Mouse (Mus musculus) hindbrain, postnatal 0 days (tissue): ENCODE data around the gene Marc2. TPM values are rescaled to one million over a fixed set of nuclear protein-coding genes. Genes with fewer than 3 reads are reported as not detected.

Experiments used
- ATAC-seq: fragments of 200-750 bp; cut with Nextera tagmentation; 2 replicates; pipeline ENCODE4 v1.8.0; 2017; ENCODE audit warnings: mild to moderate bottlenecking, moderate TSS enrichment, moderate library complexity
- DNase-seq: peaks from one replicate; pipeline ENCODE4 v3.0.0-alpha.2; 2015; ENCODE audit warnings: low spot score
- H3K27ac ChIP-seq: fragments of 300-500 bp; sonication (generic); 2 replicates; pipeline ENCODE4 v1.5.1; 2014; ENCODE audit warnings: mild to moderate bottlenecking
- H3K27me3 ChIP-seq: fragments of 300-500 bp; sonication (generic); 2 replicates; pipeline ENCODE4 v1.6.1; 2014; ENCODE audit warnings: low read length, mixed read lengths; ENCODE audit not compliant: insufficient read depth
- H3K36me3 ChIP-seq: fragments of 300-500 bp; sonication (generic); 2 replicates; pipeline ENCODE4 v1.6.1; 2014; ENCODE audit warnings: low read length, mixed read lengths; ENCODE audit not compliant: insufficient read depth
- H3K4me1 ChIP-seq: fragments of 300-500 bp; sonication (generic); 2 replicates; pipeline ENCODE4 v1.6.1; 2014; ENCODE audit warnings: antibody characterized with exemption, low read length, mixed read lengths; ENCODE audit not compliant: insufficient read depth
- H3K4me2 ChIP-seq: fragments of 300-500 bp; sonication (generic); 2 replicates; pipeline ENCODE4 v1.6.1; 2014; ENCODE audit warnings: low read depth, mild to moderate bottlenecking, low read length, moderate library complexity, mixed read lengths
- H3K4me3 ChIP-seq: fragments of 300-500 bp; sonication (generic); 2 replicates; pipeline ENCODE4 v1.5.1; 2014; ENCODE audit warnings: low read length
- H3K9ac ChIP-seq: fragments of 300-500 bp; sonication (generic); replicated peaks from 2 replicates; pipeline ENCODE4 v1.6.1; 2014; ENCODE audit warnings: mild to moderate bottlenecking, low read length, moderate library complexity, mixed read lengths
- H3K9me3 ChIP-seq: fragments of 300-500 bp; sonication (generic); 2 replicates; pipeline ENCODE4 v1.6.1; 2016; ENCODE audit warnings: low read length, mixed read lengths
- CTCF ChIP-seq: IDR thresholded peaks from 2 replicates; pipeline ENCODE4 v1.5.1; 2016; ENCODE audit warnings: antibody characterized with exemption, control low read depth, low read depth
- WGBS: fragments of 180-500 bp; shearing (Covaris S2); extraction: QIAGEN DNeasy Blood & Tissue Kit; methylation state at CpG from one replicate; pipeline ENCODE4 v1.1.7; 2014; 5-methylcytosine and 5-hydroxymethylcytosine counted together
- polyA plus RNA-seq: library from polyadenylated mRNA; unstranded; fragments of >200 nt; fragmentation: Nextera tagmentation; extraction: Ambion mirVana; gene quantifications from 2 replicates; pipeline ENCODE4 v1.2.1, GENCODE M21; 2015
- total RNA-seq: library from RNA; depleted of rRNA; stranded (reverse); fragments of >200 nt; gene quantifications from 2 replicates; pipeline ENCODE4 v1.2.3, GENCODE M21; 2014

Gene Marc2
- total and polyA plus RNA-seq, 2 experiments from 2014 or later = 56.6 to 151 TPM

DNA sequence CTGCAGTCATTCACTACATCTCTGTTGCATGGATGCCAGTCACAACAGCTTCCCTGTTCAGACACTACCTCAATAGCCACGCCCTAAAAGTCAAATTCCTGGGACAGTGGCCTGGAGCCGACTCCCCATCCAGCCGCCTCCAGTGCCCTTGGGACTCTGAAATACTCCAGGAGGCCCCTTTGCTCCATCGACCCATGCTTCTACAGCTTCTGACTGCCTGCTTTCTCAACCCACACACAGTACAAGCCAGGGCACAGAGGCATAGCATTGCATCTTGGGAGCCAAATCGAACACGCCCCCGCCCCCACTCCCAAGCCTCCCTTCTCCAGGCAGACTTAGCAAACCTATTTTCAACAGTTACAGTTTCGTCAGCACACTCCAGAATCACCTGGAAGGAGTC is 16.4 kb downstream of the Marc2 start:
- 87% methylated on average over 8 of the region's 8 CpGs for WGBS
- no peak for TF ChIP-seq CTCF
- Histone ChIP-seq H3K9ac (no peak overlapping the region), H3K27ac (no peak overlapping the region), H3K4me1 (0 out of 2 replicates have a peak, but pooled peaks cover under 1% of the 10 kb centered on the region), H3K4me3 (no peak overlapping the region), H3K4me2 (no peak overlapping the region), H3K27me3 (no peaks in the 10 kb centered on the region), H3K36me3 (peaks cover 23% of the 10 kb centered on the region; the same call in 1 of the 2 replicates), H3K9me3 (no peaks in the 10 kb centered on the region)
- ATAC-seq = no peak
- DNase-seq = no peak

- H3K36me3 ChIP-seq = peaks cover 9% of the 10 kb centered on the region; the same call in 1 of the 2 replicates
These were observed 19.0 kb downstream of the Marc2 start for GRCm38 (mm10) chr1:184827175-184827701.

DNA sequence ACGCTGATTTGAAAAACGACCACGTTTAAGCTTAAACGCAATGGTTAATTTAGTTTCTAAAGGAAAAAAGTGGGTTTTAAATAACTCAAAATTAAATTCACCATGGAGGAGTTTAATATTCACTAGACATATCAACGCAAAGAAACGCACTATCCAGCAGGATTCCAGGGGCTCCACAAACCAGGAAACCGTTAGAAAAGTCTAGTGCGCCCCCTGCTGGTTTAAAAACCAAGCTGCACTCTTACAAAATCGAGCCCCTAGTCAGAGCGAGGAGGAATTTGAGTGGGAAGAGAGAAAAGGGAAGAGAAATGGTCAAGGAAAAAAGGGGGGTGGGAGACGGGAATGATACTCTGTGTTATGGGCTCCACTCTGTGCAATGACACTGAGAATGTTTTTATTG is 21.2 kb downstream of the Marc2 start:
- Histone ChIP-seq H3K27ac (no peak overlapping the region), H3K9me3 (no peaks in the 10 kb centered on the region), H3K4me1 (peaks cover 5% of the 10 kb centered on the region; the same call in 1 of the 2 replicates), H3K4me2 (peak overlapping the region; percentile 42), H3K4me3 (no peak overlapping the region), H3K9ac (no peak overlapping the region), H3K27me3 (no peaks in the 10 kb centered on the region), H3K36me3 (no peaks in the 10 kb centered on the region)
- peak; percentile 78 for TF ChIP-seq CTCF
- 23% methylated on average over 11 of the region's 11 CpGs for WGBS
- DNase-seq = peak; percentile 85
- no peak for ATAC-seq

More at GRCm38 (mm10) chr1:184827175-184827701, 19.0 kb downstream of the Marc2 start:
- H3K27ac ChIP-seq = no peak overlapping the region
- no peak for TF ChIP-seq CTCF
- ATAC-seq = 0 out of 2 replicates have a peak, but pooled peaks have one; percentile 12
- 0 out of 2 replicates have a peak overlapping the region, but pooled peaks have one; percentile 6 for H3K4me3 ChIP-seq
- peaks cover 5% of the 10 kb centered on the region; the same call in 1 of the 2 replicates for H3K4me1 ChIP-seq
- DNase-seq = peak; percentile 49
- no peaks in the 10 kb centered on the region for H3K27me3 ChIP-seq
- H3K9me3 ChIP-seq = no peaks in the 10 kb centered on the region
- H3K4me2 ChIP-seq = peak overlapping the region; percentile 43
- no peak overlapping the region for H3K9ac ChIP-seq
- WGBS = 24% methylated on average over 23 of the region's 23 CpGs

DNA sequence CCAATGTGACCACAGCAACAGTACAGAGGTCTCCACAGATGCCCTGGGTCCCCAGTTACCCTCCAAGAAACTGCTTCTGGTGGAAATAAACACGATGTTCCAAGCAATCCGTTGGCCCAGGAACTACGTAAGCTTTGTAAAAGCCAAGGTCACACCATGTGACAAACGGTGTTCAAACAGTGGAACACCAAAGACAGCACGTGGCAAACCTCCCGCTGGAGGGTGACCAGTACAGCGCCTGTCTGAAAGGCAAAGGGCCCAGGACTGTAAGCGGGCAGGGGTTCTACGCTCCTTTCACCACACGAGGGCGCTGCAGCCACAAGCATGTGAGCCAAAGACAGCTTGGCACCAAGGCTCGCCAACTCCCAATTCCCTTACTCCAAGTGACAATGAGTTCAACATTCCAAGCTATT is 21.8 kb downstream of the Marc2 start:
- Histone ChIP-seq H3K36me3 (no peaks in the 10 kb centered on the region), H3K4me1 (peaks cover 5% of the 10 kb centered on the region; the same call in 1 of the 2 replicates), H3K27ac (no peak overlapping the region), H3K27me3 (no peaks in the 10 kb centered on the region), H3K4me3 (no peak overlapping the region), H3K9me3 (no peaks in the 10 kb centered on the region), H3K9ac (no peak overlapping the region), H3K4me2 (peak overlapping the region; percentile 42)
- TF ChIP-seq CTCF = peak; percentile 98
- ATAC-seq (peak; percentile 87), DNase-seq (peak; percentile 96)
- WGBS = 3% methylated on average over 12 of the region's 12 CpGs

DNA sequence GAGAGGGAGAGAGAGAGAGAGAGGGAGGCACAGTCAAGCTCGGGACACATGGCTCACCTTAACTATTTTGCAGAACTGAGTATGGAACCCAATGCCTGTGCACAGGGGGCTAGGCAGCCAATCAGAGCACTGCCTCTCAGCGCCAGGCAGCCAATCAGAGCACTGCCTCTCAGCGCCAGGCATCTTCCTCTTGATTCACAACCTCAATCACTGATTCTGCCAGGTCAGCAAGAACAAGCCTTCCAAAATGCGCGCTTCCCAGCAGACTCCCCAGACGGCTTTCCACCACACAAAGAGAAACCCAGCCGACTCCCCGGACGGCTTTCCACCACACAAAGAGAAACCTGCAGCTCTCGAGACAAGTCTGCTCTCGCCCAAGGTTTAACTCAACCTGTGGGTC is 23.6 kb downstream of the Marc2 start:
- WGBS = 14% methylated on average over 11 of the region's 11 CpGs
- Histone ChIP-seq H3K9me3 (no peaks in the 10 kb centered on the region), H3K27ac (no peak overlapping the region), H3K27me3 (no peaks in the 10 kb centered on the region), H3K4me1 (peaks cover 5% of the 10 kb centered on the region; the same call in 1 of the 2 replicates), H3K4me2 (peak overlapping the region; percentile 31), H3K36me3 (peaks cover 9% of the 10 kb centered on the region; the same call in 1 of the 2 replicates), H3K9ac (no peak overlapping the region), H3K4me3 (no peak overlapping the region)
- DNase-seq (peak; percentile 43), ATAC-seq (no peak)
- no peak for TF ChIP-seq CTCF

DNA sequence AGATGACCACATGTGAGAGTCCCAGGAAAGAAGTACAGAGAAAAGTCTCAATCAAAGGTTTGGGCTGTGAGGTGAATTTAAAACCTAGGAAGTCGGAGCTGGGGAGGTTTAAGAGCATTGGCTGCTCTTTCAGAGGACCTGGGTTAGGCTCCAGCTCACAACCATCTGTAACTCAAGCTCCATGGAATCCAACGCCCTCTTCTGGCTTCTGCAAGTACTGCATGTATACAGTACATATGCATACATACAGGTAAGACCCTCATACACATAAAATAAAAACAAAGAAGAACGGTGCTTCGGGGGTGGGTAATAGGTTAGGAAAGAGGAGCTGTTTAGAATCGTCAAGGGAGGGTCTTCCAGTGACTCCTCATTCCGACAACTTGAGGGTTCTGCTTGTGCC is 28.5 kb downstream of the Marc2 start:
- WGBS = 81% methylated on average over 6 of the region's 6 CpGs
- TF ChIP-seq CTCF = 0 out of 2 replicates have a peak, but pooled peaks have one; percentile 9
- no peaks in the 10 kb centered on the region for H3K27me3 ChIP-seq

GRCm38 (mm10) chr1:184811716-184812250 is 34.5 kb downstream of the Marc2 start:
- Histone ChIP-seq H3K4me2 (no peak overlapping the region), H3K36me3 (0 out of 2 replicates have a peak, but pooled peaks cover 2% of the 10 kb centered on the region), H3K27me3 (no peaks in the 10 kb centered on the region), H3K9me3 (no peaks in the 10 kb centered on the region), H3K9ac (no peak overlapping the region), H3K27ac (no peak overlapping the region), H3K4me1 (peaks cover 6% of the 10 kb centered on the region; the same call in 1 of the 2 replicates), H3K4me3 (no peak overlapping the region)
- ATAC-seq (no peak), DNase-seq (no peak)
- WGBS = 70% methylated on average over 8 of the region's 8 CpGs
- TF ChIP-seq CTCF = no peak

More for the DNA sequence above, 28.5 kb downstream of the Marc2 start:
- Histone ChIP-seq H3K36me3 (peaks cover 14% of the 10 kb centered on the region; the same call in 1 of the 2 replicates), H3K4me2 (no peak overlapping the region), H3K9ac (no peak overlapping the region), H3K4me3 (no peak overlapping the region), H3K4me1 (no peaks in the 10 kb centered on the region), H3K9me3 (no peaks in the 10 kb centered on the region), H3K27ac (no peak overlapping the region)
- ATAC-seq = no peak
- no peak for DNase-seq
